Mouse (Mus musculus): ENCODE data around the gene Chd1l.

The Chd1l gene

GRCm38 (mm10) chr3:97521946-97522731 lies 87.9 kb downstream of the Chd1l start:
- no peak for DNase-seq

- no peak for DNase-seq
Observed at GRCm38 (mm10) chr3:97519883-97520282, 90.1 kb downstream of the Chd1l start.

- no peak for DNase-seq
Observed at GRCm38 (mm10) chr3:97512296-97512695, 97.7 kb downstream of the Chd1l start.

All from kidney, postnatal 25 days (tissue).